ENCODE assay signal across 8 mouse cellular contexts in the genomic region with DNA sequence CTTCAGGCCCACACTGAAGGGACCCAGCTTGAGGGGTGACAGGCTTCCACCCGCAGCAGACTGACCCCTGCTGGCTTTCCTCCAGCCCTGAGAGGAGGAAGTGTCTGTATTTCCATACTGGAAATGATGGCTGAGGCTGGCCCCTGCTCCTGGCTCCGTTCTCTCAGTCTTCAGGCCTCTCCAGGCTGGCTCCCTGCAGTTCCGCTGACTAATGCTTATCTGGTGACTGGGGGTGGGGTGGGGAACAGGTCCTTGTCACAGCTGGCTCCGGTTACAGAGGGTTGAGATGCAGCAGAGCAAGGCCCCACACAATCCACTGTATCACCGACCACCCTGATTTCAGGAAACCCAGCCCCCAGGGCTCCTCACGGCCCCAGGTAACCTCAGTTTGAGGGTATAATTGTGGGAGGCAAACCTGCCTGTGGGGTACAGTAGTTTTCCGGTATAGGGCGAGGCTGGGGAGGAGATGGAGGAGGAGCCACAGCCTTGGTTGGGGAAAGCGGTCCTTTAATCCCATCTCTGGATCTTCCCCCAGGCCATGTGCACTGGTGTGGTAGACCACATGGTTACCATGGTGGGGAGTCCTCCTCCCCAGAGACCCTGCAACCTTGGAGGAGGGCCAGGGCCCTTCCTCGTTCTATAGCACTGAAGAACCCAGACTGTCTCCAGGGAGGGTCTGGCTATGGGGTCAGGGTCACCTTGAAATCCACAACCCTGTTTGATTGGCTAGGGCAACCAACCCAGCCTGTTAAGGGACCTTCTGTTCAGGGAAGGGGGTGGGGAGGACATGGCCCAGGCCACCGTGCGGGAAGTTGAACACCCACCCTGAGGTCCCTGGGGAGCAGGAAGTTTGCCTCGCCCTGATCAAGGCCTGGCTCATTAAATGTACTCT.
DNase-seq lines count a peak whose midpoint lies in the region; ATAC-seq and TF ChIP-seq lines count a peak whose summit lies in the region.

No protein-coding gene starts in this region.

- H3K27ac ChIP-seq in spleen, adult 2 months (ENCODE audit: insufficient read depth, low read length) = peak overlapping the region; percentile 36
- peak overlapping the region; percentile 50; the same call in 1 of the 2 replicates for H3K27ac ChIP-seq in cortical plate, adult 2 months (ENCODE audit: insufficient read depth, low read length)
- peak overlapping the region; percentile 30 for H3K27ac ChIP-seq in liver, adult 2 months (replicated peaks; ENCODE audit: insufficient read depth, low read depth, low read length)
- 0 out of 2 replicates have a peak overlapping the region, but pooled peaks have one; percentile 28 for H3K27ac ChIP-seq in neural tube, embryonic 14.5 days (ENCODE audit: low read depth, low read length)

- no peak for TF ChIP-seq CTCF in spleen, adult 2 months (IDR thresholded peaks at IDR 0.05; ENCODE audit: extremely low read depth, insufficient read depth, insufficient read length, insufficient replicate concordance)
- no peak for TF ChIP-seq CTCF in cortical plate, adult 2 months (IDR thresholded peaks at IDR 0.05; ENCODE audit: extremely low read depth, insufficient read depth, low read length)
- no peak for TF ChIP-seq CTCF in liver, adult 2 months (IDR thresholded peaks at IDR 0.05; ENCODE audit: low read depth, low read length)

- intact Hi-C loops in heart, postnatal 10 days (cut with DNase I) = no loop called here

- H3K4me1 ChIP-seq in spleen, adult 2 months (ENCODE audit: control insufficient read depth, insufficient read depth, insufficient read length) = peaks cover 59% of the 10 kb centered on the region
- H3K4me1 ChIP-seq in cortical plate, adult 2 months (ENCODE audit: control insufficient read depth, insufficient read depth, low read length) = peaks cover 9% of the 10 kb centered on the region
- H3K4me1 ChIP-seq in liver, adult 2 months (ENCODE audit: control insufficient read depth, insufficient read depth, low read length) = peaks cover 58% of the 10 kb centered on the region
- H3K4me1 ChIP-seq in neural tube, embryonic 14.5 days (ENCODE audit: control insufficient read depth, insufficient read depth, low read length) = peaks cover 33% of the 10 kb centered on the region

- 23% methylated on average over 13 of the region's 13 CpGs for WGBS in spleen, adult 2 months
- WGBS in liver, adult 2 months = 61% methylated on average over 13 of the region's 13 CpGs
- 35% methylated on average over 13 of the region's 13 CpGs for WGBS in neural tube, embryonic 14.5 days

- H3K4me3 ChIP-seq in spleen, adult 2 months (ENCODE audit: extremely low read depth, insufficient read depth, insufficient read length) = no peak overlapping the region; the same call in 1 of the 2 replicates
- no peak overlapping the region for H3K4me3 ChIP-seq in cortical plate, adult 2 months (ENCODE audit: insufficient read depth, low read length)
- H3K4me3 ChIP-seq in liver, adult 2 months (ENCODE audit: insufficient read depth, low read depth, low read length) = no peak overlapping the region
- H3K4me3 ChIP-seq in neural tube, embryonic 14.5 days (ENCODE audit: low read depth, low read length) = no peak overlapping the region

- ATAC-seq in neural tube, embryonic 14.5 days (ENCODE audit: low read depth) = no peak

- DNase-seq in spleen, adult 2 months (ENCODE audit: low read depth in 1 of 2, low spot score in 2 of 2) = no peak
- DNase-seq in spleen, postnatal 14 days (ENCODE audit: low spot score in 2 of 2) = no peak
- peak; percentile 76 for DNase-seq in heart, postnatal 10 days
- no peak for DNase-seq in liver, adult 2 months (ENCODE audit: extremely low read depth, low read depth, low spot score)
- no peak for DNase-seq in layer of hippocampus, postnatal 25 days (ENCODE audit: extremely low spot score in 1 of 2, low spot score in 1 of 2)
- DNase-seq in B cell, adult 2 months = no peak

- H3K9me3 ChIP-seq in neural tube, embryonic 14.5 days (ENCODE audit: control insufficient read depth, low read length) = no peaks in the 10 kb centered on the region

- H3K36me3 ChIP-seq in spleen, adult 2 months (ENCODE audit: control insufficient read depth, insufficient read depth, low read length) = no peaks in the 10 kb centered on the region
- 0 out of 2 replicates have a peak, but pooled peaks cover under 1% of the 10 kb centered on the region for H3K36me3 ChIP-seq in liver, adult 2 months (ENCODE audit: control insufficient read depth, insufficient read depth, low read length)
- H3K36me3 ChIP-seq in neural tube, embryonic 14.5 days (ENCODE audit: control insufficient read depth, insufficient read depth, low read length) = no peaks in the 10 kb centered on the region

- peak overlapping the region; percentile 14 for H3K9ac ChIP-seq in liver, adult 2 months (ENCODE audit: low read depth, low read length)
- no peak overlapping the region for H3K9ac ChIP-seq in neural tube, embryonic 14.5 days (replicated peaks; ENCODE audit: low read depth, low read length)

- no peak for TF ChIP-seq POLR2A in spleen, adult 2 months (IDR thresholded peaks at IDR 0.05; ENCODE audit: low read depth, low read length)
- no peak for TF ChIP-seq POLR2A in cortical plate, adult 2 months (IDR thresholded peaks at IDR 0.05; ENCODE audit: extremely low read depth, insufficient read depth, low read length)
- no peak for TF ChIP-seq POLR2A in liver, adult 2 months (IDR thresholded peaks at IDR 0.05; ENCODE audit: extremely low read depth, insufficient read depth, low read length)

- no peak overlapping the region for H3K4me2 ChIP-seq in neural tube, embryonic 14.5 days (ENCODE audit: low read depth, low read length)

- no peaks in the 10 kb centered on the region for H3K27me3 ChIP-seq in spleen, adult 2 months (ENCODE audit: control insufficient read depth, insufficient read depth, low read length)
- no peaks in the 10 kb centered on the region for H3K27me3 ChIP-seq in liver, adult 2 months (ENCODE audit: control insufficient read depth, insufficient read depth, low read length)
- no peaks in the 10 kb centered on the region for H3K27me3 ChIP-seq in neural tube, embryonic 14.5 days (ENCODE audit: control insufficient read depth, insufficient read depth, low read length)

- H3K79me2 ChIP-seq in liver, adult 2 months (ENCODE audit: control insufficient read depth, insufficient read depth, low read length) = peaks cover 53% of the 10 kb centered on the region

Comparison
In these comparisons a context has a peak if more than half of its experiments do, and no peak if none do; other contexts are left out.
1. DNase-seq: peak in heart, postnatal 10 days (2 of 2); none in spleen, adult 2 months (0 of 2), spleen, postnatal 14 days (0 of 2), liver, adult 2 months (single experiment), layer of hippocampus, postnatal 25 days (0 of 2) and B cell, adult 2 months (0 of 2).
2. Peak in every context shown above with its lines, with median percentiles within 50 percentile points of each other: H3K27ac ChIP-seq.